Mouse (Mus musculus) urinary bladder, adult 18-20 months (tissue): ENCODE results near the gene Asb17.

Experiments used
- DNase-seq, 2 experiments: peaks; one replicate each; pipeline ENCODE4 v3.0.0; 2022; ENCODE audit warnings: low spot score in 2 of 2, mixed read lengths in 2 of 2

The Asb17 gene

GRCm38 (mm10) chr3:153888141-153888540 is 44.1 kb downstream of the Asb17 start:
- DNase-seq = no peak

DNA sequence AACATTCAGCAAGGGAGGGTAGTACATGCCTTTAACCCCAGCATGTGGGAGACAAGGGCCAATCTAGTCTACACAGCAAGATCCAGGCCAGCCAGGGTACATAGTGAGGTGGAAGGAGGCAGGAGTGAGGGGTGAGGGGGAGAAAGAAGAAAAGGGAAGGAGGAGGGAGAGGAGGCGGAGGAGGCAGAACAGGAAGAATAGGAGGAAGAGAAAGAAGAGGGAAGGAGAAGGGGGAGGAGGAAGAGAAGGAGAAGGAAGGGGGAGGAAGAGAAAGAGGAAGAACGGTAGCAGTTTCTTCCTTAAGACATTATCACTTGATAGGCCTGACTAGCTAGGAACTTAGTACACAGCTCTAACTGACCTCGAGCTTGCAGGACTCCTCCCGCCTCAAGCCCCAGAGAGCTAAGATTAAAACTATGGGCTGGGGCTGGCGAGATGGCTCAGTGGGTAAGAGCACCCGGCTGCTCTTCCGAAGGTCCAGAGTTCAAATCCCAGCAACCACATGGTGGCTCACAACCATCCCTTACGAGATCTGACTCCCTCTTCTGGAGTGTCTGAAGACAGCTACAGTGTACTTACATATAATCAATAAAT is 45.3 kb downstream of the Asb17 start:
- DNase-seq = no peak

- no peak for DNase-seq
Observed at GRCm38 (mm10) chr3:153895454-153895853, 51.4 kb downstream of the Asb17 start.

DNA sequence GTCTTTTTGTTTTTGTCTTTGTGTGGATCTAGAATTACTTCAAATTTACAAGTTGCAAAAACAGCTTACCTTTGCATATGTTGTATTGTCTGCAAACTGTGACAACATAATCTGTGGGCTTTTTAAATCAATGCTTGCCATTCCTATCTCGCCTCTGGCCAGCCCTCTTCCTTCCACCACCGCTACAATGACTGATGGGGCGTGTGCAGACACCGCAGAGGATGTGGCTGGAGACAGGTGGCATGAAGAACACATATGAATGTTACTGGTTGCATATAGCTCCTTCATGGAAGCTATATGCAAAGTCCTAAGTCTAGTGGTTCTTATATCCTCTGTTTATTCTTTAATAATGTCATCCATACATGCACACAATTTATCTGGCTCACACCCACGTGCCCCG is 53.2 kb downstream of the Asb17 start:
- no peak for DNase-seq

- DNase-seq = no peak
Observed at GRCm38 (mm10) chr3:153901904-153902303, 57.9 kb downstream of the Asb17 start.

GRCm38 (mm10) chr3:153902595-153902994 is 58.6 kb downstream of the Asb17 start:
- no peak for DNase-seq

- no peak for DNase-seq
Observed at GRCm38 (mm10) chr3:153904586-153904985, 60.6 kb downstream of the Asb17 start.
